Comparison of ENCODE assay signal across 19 mouse cellular contexts in genomic region chr10:107954444-107954843, GRCm38 (mm10). TPM values are rescaled to one million over a fixed set of nuclear protein-coding genes. Genes with fewer than 3 reads are reported as not detected.
DNase-seq lines count a peak whose midpoint lies in the region; ATAC-seq lines count a peak whose summit lies in the region.
"Had no signal": no experiment of that assay in that cellular context is flagged by ENCODE, and none has a peak within 500 bp of the region (broad histone marks: within the 10 kb centered on the region; RNA-seq: fewer than 3 reads in every experiment).

No protein-coding gene starts in this region.

- H3K4me2 ChIP-seq in kidney, embryonic 15.5 days: no peak overlapping the region
- H3K4me2 ChIP-seq: intestine, embryonic 15.5 days; limb, embryonic 15.5 days; midbrain, embryonic 12.5 days had no signal

- no peaks in the 10 kb centered on the region for H3K9me3 ChIP-seq in kidney, embryonic 15.5 days (replicated peaks)
- H3K9me3 ChIP-seq: forebrain, embryonic 10.5 days; heart, embryonic 10.5 days; intestine, embryonic 15.5 days; limb, embryonic 15.5 days; midbrain, embryonic 12.5 days had no signal

- 55% methylated on average over 6 of the region's 6 CpGs for WGBS in kidney, embryonic 15.5 days

- H3K27me3 ChIP-seq in kidney, embryonic 15.5 days: no peaks in the 10 kb centered on the region
- H3K27me3 ChIP-seq: intestine, embryonic 15.5 days; limb, embryonic 15.5 days; midbrain, embryonic 12.5 days had no signal

- H3K4me1 ChIP-seq in kidney, embryonic 15.5 days: no peaks in the 10 kb centered on the region
- H3K4me1 ChIP-seq: forebrain, embryonic 10.5 days; intestine, embryonic 15.5 days; limb, embryonic 15.5 days; midbrain, embryonic 12.5 days had no signal

- no peak overlapping the region for H3K4me3 ChIP-seq in kidney, embryonic 15.5 days (replicated peaks)
- H3K4me3 ChIP-seq: forebrain, embryonic 10.5 days; heart, embryonic 10.5 days; intestine, embryonic 15.5 days; limb, embryonic 15.5 days; midbrain, embryonic 12.5 days; myocyte had no signal

- no peak for ATAC-seq in kidney, embryonic 15.5 days (replicated peaks; ENCODE audit: low FRiP score)
- no peak for ATAC-seq in CD4-positive, CD25-positive, alpha-beta regulatory T cell, adult 4 months
- no peak for ATAC-seq in frontal cortex, adult (ENCODE audit: low TSS enrichment)
- ATAC-seq: intestine, embryonic 15.5 days had no signal

- H3K36me3 ChIP-seq in kidney, embryonic 15.5 days: no peaks in the 10 kb centered on the region
- H3K36me3 ChIP-seq: forebrain, embryonic 10.5 days; heart, embryonic 10.5 days; intestine, embryonic 15.5 days; limb, embryonic 15.5 days; midbrain, embryonic 12.5 days had no signal

- peak; percentile 8 to 9 for DNase-seq in cerebellum, postnatal 10 days
- DNase-seq in cerebellum, postnatal 25 days: no peak
- peak; percentile 15 for DNase-seq in kidney, adult 18-20 months
- DNase-seq in lung, postnatal 10 days: peak; percentile 12
- no peak for DNase-seq in lung, adult 18-20 months
- DNase-seq: cerebellum, adult 2 months; retina, postnatal 1 day; spleen, adult 18-20 months; thymus, postnatal 36 days had no signal

- no peak overlapping the region for H3K27ac ChIP-seq in kidney, embryonic 15.5 days
- H3K27ac ChIP-seq: forebrain, embryonic 10.5 days; heart, embryonic 10.5 days; intestine, embryonic 15.5 days; limb, embryonic 15.5 days; macrophage; midbrain, embryonic 12.5 days had no signal

- no peak overlapping the region for H3K9ac ChIP-seq in kidney, embryonic 15.5 days
- H3K9ac ChIP-seq: intestine, embryonic 15.5 days; limb, embryonic 15.5 days; midbrain, embryonic 12.5 days had no signal

RNA-seq across cellular contexts. Expression of gene Otogl, which starts 42.5 kb away (rescaled TPM):
- 0.09 and 0.10 TPM in 2 replicates for polyA plus RNA-seq in kidney, embryonic 15.5 days (2015; fragmentation: Nextera tagmentation; extraction: Ambion mirVana)
- not detected for polyA plus RNA-seq in CD4-positive, CD25-positive, alpha-beta regulatory T cell, adult 4 months (2017; shearing (Covaris generic))
- polyA plus RNA-seq: forebrain, embryonic 10.5 days; macrophage; midbrain, embryonic 12.5 days had no signal

Comparison
In these comparisons a context has a peak if more than half of its experiments do, and no peak if none do; other contexts are left out.
1. DNase-seq: peak in cerebellum, postnatal 10 days (2 of 2), kidney, adult 18-20 months (single experiment) and lung, postnatal 10 days (single experiment); none in cerebellum, postnatal 25 days (0 of 2) and lung, adult 18-20 months (0 of 2).